ENCODE assay signal across 20 mouse cellular contexts in the genomic region with DNA sequence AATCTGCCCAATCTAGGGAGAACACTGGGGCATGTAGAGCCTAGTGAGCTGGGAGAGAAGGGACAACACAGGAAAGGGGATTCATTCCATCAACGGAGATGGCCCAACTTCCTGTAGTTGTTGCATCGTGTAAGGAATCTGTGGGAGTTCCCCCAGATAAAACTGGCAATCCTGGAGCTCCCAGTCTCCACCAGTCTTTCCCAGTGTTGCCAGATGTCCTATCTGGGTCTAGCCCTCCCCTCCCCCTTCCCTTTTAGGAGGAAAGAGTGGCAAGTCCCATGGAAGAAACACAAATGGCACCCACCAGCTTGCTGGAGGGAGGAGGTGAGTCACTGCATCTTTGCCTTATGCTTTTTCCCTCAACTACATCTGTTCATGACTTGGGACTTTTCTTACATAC.
DNase-seq lines count a peak whose midpoint lies in the region; ATAC-seq and TF ChIP-seq lines count a peak whose summit lies in the region.
"Had no signal": no experiment of that assay in that cellular context is flagged by ENCODE, and none has a peak within 500 bp of the region (broad histone marks: within the 10 kb centered on the region; RNA-seq: fewer than 3 reads in every experiment).

No protein-coding gene starts in this region.

- no peaks in the 10 kb centered on the region; the same call in 1 of the 2 replicates for H3K36me3 ChIP-seq in forebrain, embryonic 15.5 days
- no peaks in the 10 kb centered on the region for H3K36me3 ChIP-seq in forebrain, embryonic 16.5 days (ENCODE audit: control insufficient read depth, insufficient read depth)
- H3K36me3 ChIP-seq in myocyte (ENCODE audit: control insufficient read depth, insufficient read depth): no peaks in the 10 kb centered on the region
- H3K36me3 ChIP-seq: hindbrain, embryonic 12.5 days; liver, embryonic 12.5 days had no signal

- H3K79me2 ChIP-seq in myocyte (ENCODE audit: control insufficient read depth, insufficient read depth): no peaks in the 10 kb centered on the region

- 88% methylated on average over 2 of the region's 2 CpGs for whole genome bisulfite sequencing in forebrain, embryonic 15.5 days
- WGBS in forebrain, embryonic 16.5 days: 95% methylated on average over 2 of the region's 2 CpGs

- H3ac ChIP-seq in myocyte (ENCODE audit: control insufficient read depth, insufficient read length): no peak overlapping the region

- DNase-seq in layer of hippocampus, adult 18-20 months (ENCODE audit: low spot score in 2 of 2): peak; percentile 16 to 54
- no peak for DNase-seq in layer of hippocampus, postnatal 25 days (ENCODE audit: extremely low spot score in 1 of 2, low spot score in 1 of 2)
- DNase-seq in right cerebral cortex, adult 18-20 months: peak; percentile 61
- DNase-seq in right cerebral cortex, postnatal 10 days (ENCODE audit: low spot score in 2 of 2): no peak
- DNase-seq in lung, adult 18-20 months: no peak
- DNase-seq: adrenal gland, adult 2 months; B cell, adult 2 months; cerebellum, adult 9-10 months; gastrocnemius, postnatal 14 days; heart, postnatal 10 days; kidney, adult 8-10 months; kidney, postnatal 25 days; lung, embryonic 14.5 days; lung, postnatal 36 days had no signal

- H3K9me3 ChIP-seq in forebrain, embryonic 15.5 days: no peaks in the 10 kb centered on the region
- no peaks in the 10 kb centered on the region for H3K9me3 ChIP-seq in forebrain, embryonic 16.5 days (ENCODE audit: control insufficient read depth, low read length)
- H3K9me3 ChIP-seq: hindbrain, embryonic 12.5 days; liver, embryonic 12.5 days had no signal

- H3K27me3 ChIP-seq in forebrain, embryonic 15.5 days: no peaks in the 10 kb centered on the region
- no peaks in the 10 kb centered on the region for H3K27me3 ChIP-seq in forebrain, embryonic 16.5 days (replicated peaks; ENCODE audit: control insufficient read depth, insufficient read depth, low read length)
- no peaks in the 10 kb centered on the region for H3K27me3 ChIP-seq in myocyte (ENCODE audit: control insufficient read depth, insufficient read depth, insufficient read length)
- H3K27me3 ChIP-seq: hindbrain, embryonic 12.5 days; liver, embryonic 12.5 days had no signal

- no peak for TF ChIP-seq POLR2A in myocyte (IDR thresholded peaks at IDR 0.05; ENCODE audit: insufficient read length, low read depth)

- no peak overlapping the region for H3K4me3 ChIP-seq in forebrain, embryonic 15.5 days
- no peak overlapping the region for H3K4me3 ChIP-seq in forebrain, embryonic 16.5 days (replicated peaks; ENCODE audit: low read length)
- H3K4me3 ChIP-seq in myocyte: no peak overlapping the region
- H3K4me3 ChIP-seq: hindbrain, embryonic 12.5 days; liver, embryonic 12.5 days had no signal

- H3K4me1 ChIP-seq in forebrain, embryonic 15.5 days: peaks cover 1% of the 10 kb centered on the region; the same call in 1 of the 2 replicates
- peaks cover 3% of the 10 kb centered on the region for H3K4me1 ChIP-seq in forebrain, embryonic 16.5 days (replicated peaks; ENCODE audit: control insufficient read depth, insufficient read depth, low read length)
- H3K4me1 ChIP-seq: liver, embryonic 12.5 days had no signal

- 0 out of 2 replicates have a peak, but pooled peaks have one; percentile 3 for ATAC-seq in forebrain, embryonic 15.5 days (replicated peaks)
- no peak for ATAC-seq in forebrain, embryonic 16.5 days
- ATAC-seq: liver, embryonic 12.5 days; midbrain, embryonic 16.5 days had no signal

- H3K9ac ChIP-seq in forebrain, embryonic 15.5 days (replicated peaks): no peak overlapping the region
- no peak overlapping the region for H3K9ac ChIP-seq in forebrain, embryonic 16.5 days (replicated peaks; ENCODE audit: low read depth, low read length)
- H3K9ac ChIP-seq: hindbrain, embryonic 12.5 days; liver, embryonic 12.5 days; lung, embryonic 14.5 days had no signal

- H3K4me2 ChIP-seq in forebrain, embryonic 15.5 days (replicated peaks): no peak overlapping the region
- no peak overlapping the region for H3K4me2 ChIP-seq in forebrain, embryonic 16.5 days (ENCODE audit: low read length)
- peak overlapping the region; percentile 53 for H3K4me2 ChIP-seq in myocyte (ENCODE audit: low read depth)
- H3K4me2 ChIP-seq: hindbrain, embryonic 12.5 days; liver, embryonic 12.5 days; lung, embryonic 14.5 days had no signal

- H3K27ac ChIP-seq in forebrain, embryonic 15.5 days (replicated peaks): peak overlapping the region; percentile 47; the same call in 1 of the 2 replicates
- no peak overlapping the region for H3K27ac ChIP-seq in forebrain, embryonic 16.5 days (ENCODE audit: low read length)
- H3K27ac ChIP-seq: hindbrain, embryonic 12.5 days; liver, embryonic 12.5 days had no signal

TF ChIP-seq in myocyte, 11 proteins besides CTCF, POLR2A, EP300 and RAD21:
- TF ChIP-seq SRF (IDR thresholded peaks at IDR 0.05; ENCODE audit: control insufficient read depth, insufficient read length, low read depth) (no peak), CEBPB (IDR thresholded peaks at IDR 0.05; ENCODE audit: insufficient read depth, poor library complexity, severe bottlenecking) (peak; percentile 84), POLR2AphosphoS2 (IDR thresholded peaks at IDR 0.05; ENCODE audit: insufficient read length, low read depth) (peak; percentile 62)

Comparison
In these comparisons a context has a peak if more than half of its experiments do, and no peak if none do; other contexts are left out.
1. DNase-seq: peak in layer of hippocampus, adult 18-20 months (2 of 2) and right cerebral cortex, adult 18-20 months (single experiment); none in layer of hippocampus, postnatal 25 days (0 of 2), right cerebral cortex, postnatal 10 days (0 of 2) and lung, adult 18-20 months (0 of 2).